Mouse (Mus musculus): ENCODE results near the gene Cwf19l1.
A peak's percentile ranks its signal among the peaks of the same experiment; 100 is the strongest.

Cwf19l1 gene

DNA sequence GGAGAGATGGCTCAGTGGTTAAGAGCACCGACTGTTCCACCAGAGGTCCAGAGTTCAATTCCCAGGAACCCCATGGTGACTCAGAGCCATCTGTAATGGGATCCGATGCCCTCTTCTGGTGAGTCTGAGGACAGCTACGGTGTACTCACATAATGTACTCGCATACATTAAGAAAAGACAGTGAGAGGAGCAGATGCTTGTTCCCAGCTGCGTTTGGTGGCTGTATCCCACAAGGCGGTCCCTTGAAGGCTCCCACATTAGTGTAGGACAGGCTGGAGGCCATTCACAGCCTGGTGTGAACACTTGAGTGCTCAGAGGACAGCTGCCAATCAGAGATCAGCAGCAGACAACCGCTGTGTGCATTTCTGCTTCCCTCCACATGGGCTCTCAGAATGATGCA, 24.0 kb downstream of the Cwf19l1 start:
- DNase-seq (ENCODE audit: low spot score in 2 of 2), result no peak

DNA sequence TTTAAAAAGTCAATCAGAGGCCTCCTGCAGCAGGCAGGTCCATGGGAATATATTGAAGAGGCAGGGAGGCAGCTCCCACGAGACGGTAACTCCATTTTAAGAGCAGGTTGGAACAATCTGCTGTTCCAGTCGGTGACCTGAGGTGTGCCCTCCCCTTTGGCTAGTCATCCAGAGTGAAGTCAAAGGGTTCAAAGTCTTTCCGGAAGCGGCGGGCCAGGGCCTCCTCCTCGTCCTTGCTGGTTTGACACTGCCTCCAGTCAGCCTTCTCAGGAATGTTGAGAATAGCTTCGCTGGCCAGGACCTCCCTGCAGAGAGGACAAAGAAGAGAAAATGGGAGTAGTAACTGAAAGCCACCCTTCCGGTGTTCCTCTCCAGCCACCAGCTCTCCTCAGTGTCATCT, 25.3 kb downstream of the Cwf19l1 start:
- DNase-seq (ENCODE audit: low spot score in 2 of 2), result no peak

DNA sequence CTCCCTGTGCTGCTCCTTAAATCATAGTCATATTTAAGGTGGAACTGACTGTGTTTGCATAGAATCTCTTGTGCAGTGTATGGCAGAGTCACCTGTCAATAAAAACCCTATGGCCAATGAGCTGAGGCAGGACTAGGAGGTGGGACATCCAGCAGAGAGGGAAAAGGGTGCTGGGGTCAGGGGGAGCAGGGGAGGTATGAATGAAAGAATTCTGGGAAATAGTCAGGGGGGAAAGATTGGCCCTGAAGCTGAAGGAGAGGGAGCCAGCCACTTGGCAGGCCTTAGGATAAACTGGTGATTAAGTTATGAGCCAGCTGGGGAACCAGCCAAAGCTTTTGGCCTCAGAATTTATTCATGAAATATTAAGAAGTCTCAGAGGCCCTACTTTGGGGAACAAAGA, 26.7 kb downstream of the Cwf19l1 start:
- no peak for DNase-seq (ENCODE audit: low spot score in 2 of 2)

DNA sequence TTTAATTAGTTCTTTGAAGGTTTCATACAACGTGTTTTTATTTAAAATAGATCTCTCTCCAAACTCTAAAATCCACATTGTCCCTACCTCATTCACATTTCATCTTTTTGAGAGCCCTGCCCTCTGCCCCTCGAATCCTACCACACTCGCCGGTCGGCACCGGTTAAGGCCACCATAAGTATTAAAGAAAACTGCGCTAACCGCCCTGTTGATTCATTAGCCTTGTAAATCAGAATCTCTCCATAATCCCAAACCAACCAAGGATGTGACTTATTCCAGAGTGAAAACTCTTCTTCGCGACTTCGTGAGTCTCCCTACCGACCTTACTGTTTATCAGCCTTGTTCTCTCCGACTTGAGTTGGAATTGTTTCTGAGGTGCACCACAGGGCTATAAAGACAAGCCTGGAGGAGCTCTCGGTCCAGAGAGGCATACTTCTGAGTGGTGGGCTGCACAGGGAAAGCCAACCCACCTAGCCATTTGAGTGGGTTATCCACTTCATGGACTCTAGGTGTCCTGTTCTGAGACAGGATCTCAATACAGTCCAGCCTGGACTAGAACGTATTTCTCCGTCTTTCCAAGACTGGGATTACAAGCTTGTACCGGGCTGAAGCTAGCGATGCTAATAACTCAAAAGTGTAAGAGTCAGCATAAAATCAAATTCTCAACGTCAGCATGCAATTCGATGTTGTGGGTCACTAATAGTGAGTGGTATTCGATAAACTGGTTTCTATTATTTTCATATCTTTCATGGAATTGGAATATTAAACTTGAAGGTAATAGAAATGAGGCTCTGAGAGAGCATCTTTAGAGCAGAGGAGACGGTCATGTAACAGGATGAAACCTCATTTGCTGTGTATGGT, 27.8 kb downstream of the Cwf19l1 start:
- DNase-seq (ENCODE audit: low spot score in 2 of 2), result no peak

DNA sequence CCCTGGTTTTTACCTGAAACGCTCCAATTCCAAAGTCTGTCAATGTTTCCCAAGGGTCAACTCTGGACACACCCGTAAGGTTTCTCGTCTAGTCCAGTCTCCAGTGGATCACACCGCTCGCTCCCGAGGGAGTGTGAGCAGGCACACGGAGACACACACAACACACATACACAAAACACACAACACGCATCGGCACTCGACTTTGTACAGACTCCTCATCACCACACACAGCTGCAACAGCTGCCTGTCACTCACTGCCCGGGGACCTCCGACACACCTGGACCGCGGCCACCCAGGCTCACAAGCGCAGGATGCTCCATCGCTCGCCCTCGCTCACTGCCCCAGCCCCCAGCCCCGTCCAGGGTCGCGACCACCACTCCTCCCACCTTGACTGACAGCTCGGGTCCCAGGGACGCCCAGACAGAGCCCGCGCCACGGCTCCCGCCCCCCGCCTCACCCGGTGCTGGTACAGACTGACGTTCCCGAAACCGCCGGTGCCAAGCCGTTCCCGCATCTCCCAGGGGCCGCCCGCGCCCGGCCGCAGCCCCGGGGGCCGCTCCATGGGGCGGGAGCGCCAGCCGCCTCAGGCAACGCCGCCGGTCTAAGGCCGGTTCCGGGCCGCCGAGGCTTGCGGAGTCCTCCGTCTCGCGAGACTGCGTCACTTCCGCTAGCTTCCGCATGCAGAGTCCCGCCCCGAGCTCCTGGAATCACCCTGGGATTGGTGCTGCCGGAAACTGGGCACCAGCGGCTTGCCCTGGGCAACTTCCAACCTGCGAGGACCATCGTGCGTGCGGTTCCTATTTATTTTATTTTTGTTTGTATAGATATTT, 28.6 kb downstream of the Cwf19l1 start, which contains the start of gene Chuk:
Chuk (minus strand) TSS at position 650 of the 830 bp plus-strand sequence.
- DNase-seq (ENCODE audit: low spot score in 2 of 2), result peak; percentile 90 to 91

DNA sequence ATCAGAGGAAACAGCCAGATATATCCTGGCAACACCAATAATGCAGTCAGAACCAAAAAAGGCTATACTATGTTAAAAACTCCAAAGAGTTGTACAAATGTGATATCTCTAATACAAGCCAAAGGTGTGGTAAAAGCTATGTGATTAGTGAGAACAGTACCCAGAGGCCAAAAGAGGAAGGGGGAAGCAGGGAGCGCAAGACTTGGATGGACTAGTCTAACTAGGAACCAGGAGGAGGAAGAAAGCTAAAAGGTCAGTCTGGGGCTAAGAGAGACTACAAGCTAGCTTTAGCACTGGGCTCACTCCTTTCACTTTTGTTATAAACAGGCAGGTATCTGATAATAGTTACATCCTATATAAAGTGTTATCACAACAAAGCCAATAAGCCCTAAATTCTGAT, 31.3 kb downstream of the Cwf19l1 start:
- no peak for DNase-seq (ENCODE audit: low spot score in 2 of 2)

DNA sequence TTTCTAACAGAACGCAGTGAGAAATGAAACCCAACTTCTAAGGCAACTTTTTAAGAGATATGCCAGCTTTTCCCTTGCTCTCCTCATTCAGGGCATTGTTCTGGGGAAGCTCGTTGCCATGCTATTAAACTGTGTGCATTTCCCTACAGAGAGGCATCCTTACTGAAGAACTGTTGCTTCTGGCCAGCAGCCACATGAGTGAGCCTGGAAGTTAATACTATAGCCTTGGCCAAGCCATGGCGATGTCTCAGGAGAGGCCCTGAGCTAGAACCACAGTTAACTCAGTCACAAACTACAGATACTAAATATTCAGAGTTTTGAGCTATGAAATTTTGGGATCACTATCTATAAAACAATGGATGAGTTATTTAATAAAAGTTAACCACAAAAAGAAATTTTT, 32.7 kb downstream of the Cwf19l1 start:
- no peak for DNase-seq (ENCODE audit: low spot score in 2 of 2)

DNA sequence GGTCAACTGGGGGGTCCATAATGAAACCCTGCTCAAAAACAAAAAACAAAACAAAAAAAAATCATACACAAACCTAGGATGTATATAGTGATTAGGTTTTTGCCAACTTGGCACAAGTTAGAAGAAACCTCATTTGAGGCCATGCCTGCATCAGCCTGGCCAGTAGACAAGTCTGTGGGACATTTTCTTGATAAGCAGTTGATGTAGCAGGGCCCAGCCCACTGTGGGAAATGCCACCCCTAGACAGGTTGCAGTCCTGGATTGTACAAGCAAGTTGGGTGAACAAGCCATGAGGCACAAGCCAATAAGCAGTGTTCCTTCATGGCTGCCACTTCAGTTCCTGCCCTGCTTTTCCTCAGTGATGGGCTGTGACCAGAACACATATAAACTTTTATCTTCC, 34.8 kb downstream of the Cwf19l1 start:
- no peak for DNase-seq (ENCODE audit: low spot score in 2 of 2)

DNA sequence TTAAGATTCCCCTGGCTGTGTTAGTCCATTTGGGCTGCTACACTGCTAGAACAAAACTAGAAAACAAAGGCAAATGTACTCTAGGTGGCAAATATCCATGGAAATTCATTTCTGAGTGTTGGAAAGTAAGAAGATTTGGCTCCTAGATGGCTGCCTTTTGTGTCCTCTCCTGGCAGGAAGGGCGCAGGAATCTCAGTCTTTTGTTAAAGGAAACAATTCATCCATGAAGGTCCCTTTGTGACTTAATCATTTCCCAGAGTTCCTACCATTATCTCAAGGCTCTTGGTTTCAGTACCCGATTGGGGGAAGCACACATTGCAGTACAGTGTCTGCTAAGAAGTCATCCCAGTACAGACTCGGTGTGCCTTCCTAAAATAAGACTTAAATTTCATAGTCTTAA, 49.4 kb downstream of the Cwf19l1 start:
- DNase-seq (ENCODE audit: low spot score in 2 of 2), result no peak

DNA sequence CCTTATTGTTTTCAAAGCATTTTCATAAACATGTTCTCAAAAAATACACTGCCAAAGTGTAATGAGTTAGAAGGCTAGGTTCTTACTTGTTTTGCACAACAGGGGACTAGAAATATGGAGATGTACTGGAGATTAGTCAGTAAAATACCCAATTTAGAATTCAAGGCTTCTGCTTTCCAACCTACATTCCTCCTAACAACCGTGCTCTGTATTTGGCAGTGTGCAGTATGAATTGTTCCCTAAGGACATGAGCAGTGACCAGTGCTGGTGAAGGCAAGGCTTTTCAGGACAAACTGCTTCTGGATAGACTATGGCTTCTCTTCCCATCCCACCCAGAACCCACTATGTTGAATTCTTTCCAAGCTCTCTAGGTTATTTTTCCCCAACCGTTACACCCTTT, 54.8 kb downstream of the Cwf19l1 start:
- no peak for DNase-seq (ENCODE audit: low spot score in 2 of 2)

DNA sequence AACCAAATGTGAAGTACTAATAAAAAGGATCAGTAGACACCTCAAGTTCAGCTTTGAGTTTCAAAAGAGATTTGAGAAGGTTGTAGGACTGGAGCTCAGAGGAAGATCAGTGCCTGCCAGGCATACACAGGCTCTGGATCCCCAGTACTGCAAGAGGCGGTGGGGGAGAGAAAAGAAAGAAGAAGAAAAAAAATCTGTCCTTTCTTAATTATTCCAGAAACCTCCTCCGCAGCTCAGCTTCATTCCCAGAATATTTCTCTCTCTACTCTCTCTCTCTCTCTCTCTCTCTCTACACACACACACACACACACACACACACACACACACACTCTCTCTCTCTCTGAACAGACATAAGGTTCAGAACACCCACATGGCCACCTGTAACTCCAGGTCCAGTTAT, 55.7 kb downstream of the Cwf19l1 start:
- DNase-seq (ENCODE audit: low spot score in 2 of 2), result no peak

DNA sequence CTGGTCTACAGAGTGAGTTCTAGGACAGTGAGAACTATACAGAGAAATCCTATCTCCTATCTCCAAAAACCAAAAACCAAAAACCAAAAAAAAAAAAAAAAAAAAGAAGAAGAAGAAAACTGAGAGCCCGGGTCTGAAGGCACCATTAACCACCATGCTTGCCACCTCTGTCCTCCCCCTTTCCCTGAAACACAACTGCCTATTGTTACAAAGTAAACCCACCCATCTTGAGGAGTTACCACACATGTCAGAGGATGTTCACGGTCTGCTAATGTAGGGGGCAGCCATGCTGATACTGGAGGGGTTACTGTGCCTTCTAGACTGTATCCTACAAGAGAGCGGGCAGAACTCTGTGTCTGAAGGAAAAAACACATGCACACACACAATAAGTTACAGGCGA, 58.7 kb downstream of the Cwf19l1 start:
- DNase-seq (ENCODE audit: low spot score in 2 of 2), result no peak

DNA sequence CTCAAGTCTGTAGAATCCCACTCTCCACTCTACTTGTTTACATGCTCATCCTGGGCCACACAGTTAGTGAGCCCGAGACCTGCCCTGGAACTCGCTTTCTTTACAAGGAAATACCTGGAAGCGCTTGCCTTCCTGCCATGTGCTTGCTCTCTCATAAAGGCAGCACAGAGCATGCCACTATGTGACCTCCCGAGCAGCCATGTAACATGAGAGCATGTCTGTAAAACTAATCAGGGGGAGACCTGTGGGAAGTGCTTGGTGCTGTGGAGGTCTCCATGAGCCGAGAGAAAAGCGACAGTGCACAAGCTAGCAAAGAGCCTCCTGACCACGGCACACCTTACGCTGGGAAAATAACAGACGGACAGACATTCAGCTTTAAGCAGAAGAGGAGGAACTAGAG, 59.2 kb downstream of the Cwf19l1 start:
- no peak for DNase-seq (ENCODE audit: low spot score in 2 of 2)

DNA sequence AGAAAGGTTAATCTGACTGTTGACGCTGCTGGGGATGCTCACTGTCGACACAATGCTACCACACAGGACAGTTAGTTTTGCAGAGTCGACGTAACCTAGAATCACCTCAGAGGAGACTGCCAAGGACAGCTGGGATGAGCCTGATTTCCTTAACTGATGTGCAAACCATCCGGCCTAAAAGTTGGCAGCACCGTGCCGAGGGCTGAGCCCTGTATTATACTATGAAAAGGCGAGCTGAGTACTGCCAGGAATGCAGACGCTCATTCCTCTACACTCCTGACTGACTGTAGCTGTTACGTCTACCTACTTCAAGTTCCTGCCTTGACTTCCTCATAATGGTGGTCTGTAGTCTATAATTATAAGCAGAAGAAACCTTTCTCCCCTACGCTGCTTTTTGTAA, 60.7 kb downstream of the Cwf19l1 start:
- no peak for DNase-seq (ENCODE audit: low spot score in 2 of 2)

DNA sequence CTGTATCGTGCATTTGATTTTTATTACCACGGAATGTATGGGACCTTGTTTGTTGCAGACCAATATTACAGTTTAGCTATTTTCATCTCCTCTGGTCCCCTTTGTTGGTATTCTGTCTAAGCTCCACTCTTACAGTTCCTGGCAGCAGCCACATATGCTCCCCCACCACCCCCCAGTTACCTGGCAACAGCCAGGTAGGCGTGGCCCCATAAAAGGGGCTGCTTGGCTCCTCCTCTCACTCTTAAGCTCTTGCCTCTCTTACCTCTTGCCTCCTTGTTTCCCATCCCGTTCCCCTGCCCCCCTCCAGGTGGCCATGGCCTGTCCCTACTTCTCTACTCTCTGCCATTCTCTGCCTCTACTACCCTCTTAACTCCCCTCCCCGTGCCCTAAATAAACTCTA, 64.5 kb downstream of the Cwf19l1 start:
- no peak for DNase-seq (ENCODE audit: low spot score in 2 of 2)

DNA sequence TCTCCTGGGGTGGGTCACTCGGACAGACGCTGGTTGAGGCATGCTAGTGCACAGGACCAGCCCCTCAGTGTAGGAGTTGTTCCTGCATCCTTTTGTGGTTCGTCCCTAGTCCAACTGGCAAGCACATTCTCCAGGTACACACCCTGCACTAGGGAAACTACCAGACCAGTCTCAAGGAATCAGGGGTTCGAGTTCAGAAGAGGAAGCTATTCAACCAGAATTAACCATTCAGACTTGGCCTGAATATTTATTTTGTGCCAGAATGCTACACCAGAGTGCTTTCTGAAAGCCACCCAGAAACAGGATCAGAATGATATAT, 65.8 kb downstream of the Cwf19l1 start:
- no peak for DNase-seq (ENCODE audit: low spot score in 2 of 2)

DNA sequence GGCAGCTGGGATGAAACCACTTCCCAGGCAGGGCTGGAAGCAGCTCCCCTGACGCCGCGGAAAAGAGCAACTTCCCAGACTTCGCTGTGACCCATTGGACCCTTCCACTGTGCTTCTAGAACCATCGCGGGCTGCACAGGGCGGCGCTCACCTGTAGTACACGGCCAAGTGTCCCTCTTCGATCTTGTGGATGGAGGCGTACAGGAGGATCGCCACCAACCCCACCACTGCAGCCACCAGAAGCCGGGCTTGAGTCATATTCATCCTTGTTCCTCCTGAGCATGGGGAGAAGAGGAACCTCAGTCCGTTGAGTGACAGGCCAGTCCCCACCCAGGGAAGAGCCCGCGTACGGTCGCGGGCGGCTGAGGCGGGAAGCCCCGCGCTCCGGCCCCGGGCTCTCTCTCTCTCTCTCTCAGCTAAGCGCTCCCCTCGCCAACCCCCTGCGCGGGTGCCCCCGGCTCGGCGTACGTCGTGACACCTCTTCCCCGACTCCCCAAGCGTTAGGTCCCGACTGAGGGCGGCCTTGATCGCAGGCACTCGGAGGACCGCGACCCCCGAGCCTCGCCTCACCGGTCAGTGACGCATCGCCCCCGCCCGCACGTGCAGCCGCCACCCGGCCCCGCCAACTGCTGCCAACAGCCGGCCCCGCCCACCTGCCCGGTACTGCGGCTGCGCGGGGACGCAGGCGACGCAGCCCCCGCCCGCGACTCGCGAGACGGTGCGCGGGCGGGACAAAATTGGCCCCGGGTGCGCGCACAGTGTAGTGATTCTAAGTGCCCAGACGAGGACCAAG, 66.4 kb downstream of the Cwf19l1 start, which contains the start of gene Erlin1:
Erlin1 (minus strand) TSS at position 665 of the 793 bp plus-strand sequence.
- peak; percentile 67 to 80 for DNase-seq (ENCODE audit: low spot score in 2 of 2)

DNA sequence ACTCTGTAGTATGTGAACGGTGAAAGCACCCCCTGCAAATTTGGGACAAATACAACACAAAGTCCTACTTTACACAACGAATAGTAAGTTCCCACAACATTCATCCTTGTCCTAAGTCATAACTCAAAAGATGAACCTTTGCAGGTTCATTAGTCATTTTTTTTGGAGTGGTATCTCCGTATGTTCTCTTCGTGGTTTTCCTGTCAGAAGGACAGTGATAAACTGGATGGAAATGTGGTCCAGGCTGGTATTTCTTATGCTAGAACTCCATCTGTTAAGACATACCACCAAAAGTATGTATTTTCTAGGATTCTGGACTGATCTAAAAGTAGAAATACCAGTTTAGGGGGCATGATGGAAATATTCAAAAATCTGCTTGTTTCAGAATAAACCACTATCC, 67.4 kb downstream of the Cwf19l1 start:
- no peak for DNase-seq (ENCODE audit: low spot score in 2 of 2)

DNA sequence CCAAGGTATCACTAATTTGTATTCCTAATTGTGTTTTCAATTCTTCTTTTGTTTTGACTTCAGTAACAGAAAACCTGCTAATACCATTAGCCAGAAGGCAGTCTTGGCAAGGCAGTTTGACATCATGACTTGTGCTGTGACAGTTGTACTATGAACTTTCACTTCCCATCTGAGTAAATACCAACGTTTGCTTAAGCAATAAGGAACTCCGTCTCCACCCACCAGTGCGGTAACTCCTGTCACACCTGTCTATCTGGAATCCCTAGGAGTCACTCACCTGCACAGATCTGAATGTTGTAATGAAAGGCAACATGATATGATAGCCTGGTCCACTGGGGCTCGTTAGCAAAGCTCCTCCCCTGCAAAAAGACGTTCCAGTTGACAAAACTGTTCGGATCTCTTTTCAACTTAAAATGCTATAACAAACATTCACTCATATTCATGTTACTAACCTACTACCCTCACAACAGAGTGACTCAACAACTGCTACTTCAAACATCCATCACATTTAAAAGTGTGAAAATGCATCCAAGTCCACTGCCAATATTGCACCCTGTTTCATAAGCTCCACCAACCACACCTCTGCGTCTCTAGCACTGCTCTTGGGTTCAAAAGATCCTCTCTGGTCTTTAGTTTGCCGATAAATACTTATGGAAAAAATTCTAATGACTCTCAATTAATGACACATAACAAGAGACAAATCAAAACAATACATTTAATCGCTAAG, 68.2 kb downstream of the Cwf19l1 start:
- DNase-seq (ENCODE audit: low spot score in 2 of 2), result peak in 1 of 2 experiments; percentile 21

DNA sequence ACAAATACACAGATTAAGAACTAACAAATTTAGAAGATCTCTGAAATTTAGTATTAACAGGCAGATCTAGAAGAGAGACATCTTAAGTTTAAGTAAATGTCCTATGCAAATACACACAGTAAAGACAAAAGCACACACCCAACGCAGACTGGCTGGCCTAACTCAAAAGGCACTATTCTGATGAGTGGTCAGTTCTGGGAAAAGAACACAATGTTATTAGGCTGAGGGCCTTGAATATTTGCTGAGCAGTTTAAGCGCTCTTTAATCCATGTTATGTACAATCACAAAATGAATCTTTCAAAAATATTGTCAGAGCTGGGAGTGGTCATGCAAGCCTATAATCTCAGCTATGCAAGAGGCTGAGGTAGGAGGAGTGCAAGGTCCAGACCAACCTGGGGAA, 70.9 kb downstream of the Cwf19l1 start:
- DNase-seq (ENCODE audit: low spot score in 2 of 2), result no peak

DNA sequence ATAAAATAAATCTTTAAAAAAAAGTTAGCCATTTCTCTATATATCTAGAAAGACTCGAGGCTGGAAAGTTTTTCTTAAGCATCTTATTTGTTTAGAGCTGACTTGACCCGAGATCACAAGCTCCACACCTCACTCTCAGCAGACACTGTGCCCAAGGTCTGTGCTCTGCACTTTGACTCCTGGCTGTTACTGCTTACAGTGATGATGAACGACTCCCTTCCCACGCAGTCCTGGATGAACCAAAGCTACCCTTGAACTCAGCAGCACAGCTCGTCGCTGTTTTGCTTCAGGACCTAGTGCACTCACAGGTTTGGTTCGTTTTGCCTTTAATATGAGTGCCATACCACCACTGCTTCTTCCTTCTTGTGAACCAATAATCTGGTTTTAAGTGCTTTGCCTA, 71.9 kb downstream of the Cwf19l1 start:
- no peak for DNase-seq (ENCODE audit: low spot score in 2 of 2)

DNA sequence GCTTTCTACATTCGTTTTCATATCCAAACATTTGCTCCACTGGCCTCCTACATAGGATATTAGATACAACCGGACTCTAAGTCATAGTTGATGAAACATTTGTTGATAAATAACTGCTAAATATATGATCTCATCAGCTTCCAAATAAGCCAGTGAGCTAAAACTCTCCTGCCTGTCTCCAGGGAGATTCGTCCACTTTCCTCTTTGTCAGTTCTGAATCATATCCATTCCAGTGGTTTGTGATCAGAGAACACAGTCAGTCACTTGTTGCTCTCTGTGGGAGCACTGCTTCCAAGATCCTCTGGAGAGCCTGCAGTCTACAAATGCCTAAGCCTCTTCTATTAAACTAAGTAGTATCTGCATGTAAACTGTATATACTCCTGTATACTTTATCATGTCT, 75.5 kb downstream of the Cwf19l1 start:
- no peak for DNase-seq (ENCODE audit: low spot score in 2 of 2)

Measured in natural killer cell, adult 2 months (primary cell).